Mouse (Mus musculus): ENCODE data around the gene Cdk6. TPM values are rescaled to one million over a fixed set of nuclear protein-coding genes. Genes with fewer than 3 reads are reported as not detected.

Cdk6 gene
- total and polyA plus RNA-seq, 3 experiments, result 40.4 to 171 (median 50.8) TPM

DNA sequence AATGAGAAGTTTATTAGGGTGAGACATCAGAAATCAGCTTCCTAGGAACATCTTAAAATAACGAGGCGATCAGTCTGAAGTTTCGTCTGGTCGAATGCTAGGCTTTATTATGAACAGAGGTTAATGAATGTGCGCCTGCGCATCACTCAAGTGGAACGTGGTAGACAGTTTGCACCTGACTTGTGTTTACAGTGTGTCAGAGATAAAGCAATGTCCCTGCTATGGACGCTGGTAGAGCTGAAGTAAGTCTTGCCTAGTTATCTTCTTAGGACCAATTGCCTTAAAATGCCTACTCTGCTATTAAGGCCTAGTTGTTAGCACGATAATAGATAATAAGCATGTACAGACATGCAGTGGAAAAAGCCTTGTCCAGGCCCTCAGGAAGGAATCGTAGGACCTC lies 129.6 kb downstream of the Cdk6 start:
- Histone ChIP-seq H3K9me3 (replicated peaks; ENCODE audit: low read length) (no peaks in the 10 kb centered on the region), H3K27me3 (replicated peaks) (no peaks in the 10 kb centered on the region), H3K9ac (ENCODE audit: insufficient read depth, low read depth) (no peak overlapping the region), H3K36me3 (replicated peaks in 1 of 2; ENCODE audit: control insufficient read depth in 1 of 2, insufficient read depth in 1 of 2, low read length in 1 of 2) (peaks cover 58 to 81% of the 10 kb centered on the region in 2 experiments), H3K79me2 (replicated peaks; ENCODE audit: control insufficient read depth, extremely low read depth, insufficient read depth, poor library complexity, severe bottlenecking) (peaks cover 41% of the 10 kb centered on the region), H3K27ac (ENCODE audit: insufficient read depth, low read depth) (no peak overlapping the region), H3K4me1 (ENCODE audit: control insufficient read depth in 1 of 2, insufficient read depth in 2 of 2) (peaks cover 13 to 40% of the 10 kb centered on the region in 2 experiments), H3K4me3 (replicated peaks in 1 of 3; ENCODE audit: low read depth in 2 of 3, low read length in 2 of 3, poor library complexity in 1 of 3) (no peak overlapping the region), H3K4me2 (ENCODE audit: insufficient read depth, low read depth, poor library complexity, severe bottlenecking) (no peak overlapping the region)
- in situ Hi-C loops (cut with MboI; ENCODE audit: low pct_ligation_motif_present, low pct_unique_long_range_greater_than_20kb, low sequenced_read_pairs) (no loop called here), dilution Hi-C loops (cut with MboI; ENCODE audit: extremely low pct_ligation_motif_present, extremely low pct_unique_long_range_greater_than_20kb, low sequenced_read_pairs) (no loop called here)
- TF ChIP-seq ZNF384 (IDR thresholded peaks at IDR 0.05; ENCODE audit: low read depth, low read length) (no peak), RAD21 (IDR thresholded peaks at IDR 0.05; ENCODE audit: low read depth, low read length) (no peak), MAFK (IDR thresholded peaks at IDR 0.05; ENCODE audit: insufficient replicate concordance, low read length) (no peak), ZC3H11A (IDR thresholded peaks at IDR 0.05; ENCODE audit: low read depth, low read length) (no peak), CTCF (conservative IDR thresholded peaks at IDR 0.05 in 1 of 2, IDR thresholded peaks at IDR 0.05 in 1 of 2; ENCODE audit: low read depth in 2 of 2, low read length in 2 of 2) (no peak), MXI1 (IDR thresholded peaks at IDR 0.05; ENCODE audit: low read depth, low read length) (no peak)
- DNase-seq (ENCODE audit: extremely low read depth), result no peak

DNA sequence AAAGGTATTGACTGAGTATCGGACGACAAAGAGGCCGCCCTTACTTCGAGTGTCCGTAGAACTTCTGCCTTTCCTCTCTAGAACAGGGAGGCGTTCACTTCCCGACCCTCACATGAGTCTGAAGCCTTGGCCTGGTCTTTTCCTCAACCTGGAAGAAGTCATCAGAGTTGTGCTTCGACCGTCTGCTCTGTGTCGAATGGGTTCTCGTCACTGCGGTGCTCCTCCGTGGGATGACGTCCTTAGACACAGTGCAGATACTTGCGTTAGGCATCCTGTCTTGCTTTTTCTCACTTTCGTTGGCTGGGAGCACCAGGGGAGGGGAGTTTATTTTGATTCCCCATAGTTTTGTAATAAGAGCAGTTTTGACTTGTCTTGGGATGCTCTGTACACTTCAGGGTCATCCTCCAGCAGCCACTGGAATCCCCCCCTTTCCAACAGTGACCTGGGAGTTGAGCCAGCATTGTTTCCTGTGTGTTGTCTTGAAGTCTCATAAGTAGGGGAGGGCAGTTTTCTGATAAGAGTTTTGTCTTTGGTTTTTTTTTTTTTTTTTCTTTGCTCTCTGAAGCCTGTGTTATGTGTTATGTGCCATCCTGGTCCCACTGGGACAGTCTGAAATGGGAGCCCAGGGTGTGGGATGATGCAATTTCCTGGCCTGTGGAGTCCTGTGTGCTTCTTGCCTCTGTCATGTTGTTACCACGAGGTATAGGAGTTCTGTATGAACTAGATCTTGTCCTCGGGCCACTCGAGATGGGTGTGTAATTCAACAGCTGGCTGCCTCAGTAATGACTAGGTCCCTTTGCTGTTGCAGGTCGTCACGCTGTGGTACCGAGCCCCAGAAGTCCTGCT lies 131.2 kb downstream of the Cdk6 start:
- Histone ChIP-seq H3K4me1 (ENCODE audit: control insufficient read depth in 1 of 2, insufficient read depth in 2 of 2) (peaks cover 10 to 30% of the 10 kb centered on the region in 2 experiments), H3K36me3 (replicated peaks in 1 of 2; ENCODE audit: control insufficient read depth in 1 of 2, insufficient read depth in 1 of 2, low read length in 1 of 2) (peaks cover 61 to 83% of the 10 kb centered on the region in 2 experiments), H3K4me2 (ENCODE audit: insufficient read depth, low read depth, poor library complexity, severe bottlenecking) (no peak overlapping the region), H3K27ac (ENCODE audit: insufficient read depth, low read depth) (peak overlapping the region; percentile 60; the same call in 1 of the 2 replicates), H3K79me2 (replicated peaks; ENCODE audit: control insufficient read depth, extremely low read depth, insufficient read depth, poor library complexity, severe bottlenecking) (peaks cover 42% of the 10 kb centered on the region), H3K4me3 (replicated peaks in 1 of 3; ENCODE audit: low read depth in 2 of 3, low read length in 2 of 3, poor library complexity in 1 of 3) (no peak overlapping the region), H3K9ac (ENCODE audit: insufficient read depth, low read depth) (no peak overlapping the region), H3K27me3 (replicated peaks) (no peaks in the 10 kb centered on the region), H3K9me3 (replicated peaks; ENCODE audit: low read length) (no peaks in the 10 kb centered on the region)
- in situ Hi-C loops (cut with MboI; ENCODE audit: low pct_ligation_motif_present, low pct_unique_long_range_greater_than_20kb, low sequenced_read_pairs) (no loop called here), dilution Hi-C loops (cut with MboI; ENCODE audit: extremely low pct_ligation_motif_present, extremely low pct_unique_long_range_greater_than_20kb, low sequenced_read_pairs) (no loop called here)
- TF ChIP-seq ZNF384 (IDR thresholded peaks at IDR 0.05; ENCODE audit: low read depth, low read length) (peak; percentile 38; the same call in 1 of the 2 replicates), ZC3H11A (IDR thresholded peaks at IDR 0.05; ENCODE audit: low read depth, low read length) (no peak)
- DNase-seq (ENCODE audit: extremely low read depth), result no peak

DNA sequence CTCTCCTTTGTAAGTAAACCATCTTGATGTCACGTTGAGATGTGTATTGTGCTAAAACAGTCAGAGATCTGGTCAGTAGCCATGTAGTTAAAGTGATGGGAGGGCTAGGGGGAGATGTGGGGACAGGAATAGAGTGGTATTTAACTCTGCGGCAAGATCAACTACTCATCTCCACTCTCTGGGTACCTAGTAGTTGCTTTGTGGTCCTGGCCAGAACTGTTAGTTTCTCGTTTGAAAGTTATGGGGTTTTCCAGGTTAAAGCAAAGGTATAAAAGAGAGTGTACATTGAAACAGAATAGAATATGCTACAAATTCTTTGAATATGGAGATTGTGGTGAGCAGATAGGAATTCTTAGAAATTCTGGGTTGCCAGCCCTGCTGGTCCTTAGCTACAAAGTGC lies 136.4 kb downstream of the Cdk6 start:
- peaks cover 3 to 5% of the 10 kb centered on the region in 2 experiments for H3K4me1 ChIP-seq (ENCODE audit: control insufficient read depth in 1 of 2, insufficient read depth in 2 of 2)
- no peak overlapping the region for H3K4me2 ChIP-seq (ENCODE audit: insufficient read depth, low read depth, poor library complexity, severe bottlenecking)
- TF ChIP-seq SIN3A (IDR thresholded peaks at IDR 0.05; ENCODE audit: low read length) (no peak), USF2 (conservative IDR thresholded peaks at IDR 0.05; ENCODE audit: low read depth, low read length) (no peak)
- no peaks in the 10 kb centered on the region for H3K27me3 ChIP-seq (replicated peaks)
- in situ Hi-C loops (cut with MboI; ENCODE audit: low pct_ligation_motif_present, low pct_unique_long_range_greater_than_20kb, low sequenced_read_pairs) (no loop called here), dilution Hi-C loops (cut with MboI; ENCODE audit: extremely low pct_ligation_motif_present, extremely low pct_unique_long_range_greater_than_20kb, low sequenced_read_pairs) (no loop called here)
- H3K36me3 ChIP-seq (replicated peaks in 1 of 2; ENCODE audit: control insufficient read depth in 1 of 2, insufficient read depth in 1 of 2, low read length in 1 of 2), result peaks cover 68 to 81% of the 10 kb centered on the region in 2 experiments
- no peak overlapping the region; the same call in 1 of the 2 replicates for H3K27ac ChIP-seq (ENCODE audit: insufficient read depth, low read depth)
- H3K79me2 ChIP-seq (replicated peaks; ENCODE audit: control insufficient read depth, extremely low read depth, insufficient read depth, poor library complexity, severe bottlenecking), result peaks cover 35% of the 10 kb centered on the region
- no peaks in the 10 kb centered on the region for H3K9me3 ChIP-seq (replicated peaks; ENCODE audit: low read length)
- no peak overlapping the region for H3K4me3 ChIP-seq (replicated peaks in 1 of 3; ENCODE audit: low read depth in 2 of 3, low read length in 2 of 3, poor library complexity in 1 of 3)
- no peak for DNase-seq (ENCODE audit: extremely low read depth)
- no peak overlapping the region for H3K9ac ChIP-seq (ENCODE audit: insufficient read depth, low read depth)

All from CH12.LX (cell line).